Mouse (Mus musculus) activated CD4-positive, CD25-positive, alpha-beta regulatory T cell, adult 9 weeks (primary cell): ENCODE data around the gene Vsig8. TPM values are rescaled to one million over a fixed set of nuclear protein-coding genes. Genes with fewer than 3 reads are reported as not detected.

Experiments used
- polyA plus RNA-seq: library from polyadenylated mRNA; unstranded; fragments of 100-300 nt; shearing (Covaris generic); gene quantifications from one replicate; pipeline ENCODE4 v1.2.1, GENCODE M21; 2017

Vsig8 gene
- polyA plus RNA-seq = not detected

GRCm38 (mm10) chr1:172555638-172556037, at the start of gene Vsig8:
Vsig8 (plus strand) TSS chr1:172555938.

GRCm38 (mm10) chr1:172520576-172521440, 34.9 kb upstream of the Vsig8 start, which contains the start of gene Cfap45:
Cfap45 (plus strand) TSS chr1:172520801.

GRCm38 (mm10) chr1:172590385-172590784, 34.6 kb downstream of the Vsig8 start, which contains the start of gene Slamf8:
Slamf8 (minus strand) TSS chr1:172590568.

GRCm38 (mm10) chr1:172602326-172602725, 46.6 kb downstream of the Vsig8 start, which contains the start of gene Fcrl6:
Fcrl6 (minus strand) TSS chr1:172602551.

Other genes starting within 250 kb of the Vsig8 start
- gene Kcnj9, start 226.6 kb upstream of the Vsig8 start, polyA plus RNA-seq = 0.07 TPM
- 0.09 TPM for gene Kcnj10, start 214.7 kb upstream of the Vsig8 start, polyA plus RNA-seq
- 10.5 TPM for gene Pigm, start 179.4 kb upstream of the Vsig8 start, polyA plus RNA-seq
- 0.21 TPM for gene Slamf9, start 80.6 kb upstream of the Vsig8 start, polyA plus RNA-seq
- gene Igsf9, start 74.2 kb upstream of the Vsig8 start, polyA plus RNA-seq = 1.5 TPM
- 374 TPM for gene Tagln2, start 55.9 kb upstream of the Vsig8 start, polyA plus RNA-seq
- 0.29 TPM for gene Cfap45, start 35.1 kb upstream of the Vsig8 start, polyA plus RNA-seq
- gene Slamf8, start 34.6 kb downstream of the Vsig8 start, polyA plus RNA-seq = 0.61 TPM
- not detected for gene Fcrl6, start 46.6 kb downstream of the Vsig8 start, polyA plus RNA-seq
- gene Dusp23, start 77.0 kb downstream of the Vsig8 start, polyA plus RNA-seq = 6.0 TPM
- gene Crp, start 142.1 kb downstream of the Vsig8 start, polyA plus RNA-seq = not detected